Mouse (Mus musculus): ENCODE data around the gene Shisa8. TPM values are rescaled to one million over a fixed set of nuclear protein-coding genes. Genes with fewer than 3 reads are reported as not detected.

Gene Shisa8
- polyA plus RNA-seq, 2 experiments from 2014 or later: not detected

GRCm38 (mm10) chr15:82170437-82171377, 41.9 kb downstream of the Shisa8 start:
- no peak for ATAC-seq

- no peak for ATAC-seq
Measured at GRCm38 (mm10) chr15:82169671-82170070, 42.9 kb downstream of the Shisa8 start.

GRCm38 (mm10) chr15:82167201-82168168, 45.1 kb downstream of the Shisa8 start:
- peak; percentile 13 for ATAC-seq

GRCm38 (mm10) chr15:82166240-82167100, 46.1 kb downstream of the Shisa8 start:
- peak; percentile 69 for ATAC-seq

- peak; percentile 32 for ATAC-seq
Measured at GRCm38 (mm10) chr15:82165332-82166239, 47.0 kb downstream of the Shisa8 start.

- no peak for ATAC-seq
Measured at GRCm38 (mm10) chr15:82164496-82164895, 48.1 kb downstream of the Shisa8 start.

GRCm38 (mm10) chr15:82164061-82164399, 48.6 kb downstream of the Shisa8 start:
- ATAC-seq: no peak

- no peak for ATAC-seq
Measured at GRCm38 (mm10) chr15:82163356-82164060, 49.1 kb downstream of the Shisa8 start.

- no peak for ATAC-seq
Measured at GRCm38 (mm10) chr15:82161965-82162600, 50.5 kb downstream of the Shisa8 start.

GRCm38 (mm10) chr15:82160731-82161640, 51.6 kb downstream of the Shisa8 start:
- no peak for ATAC-seq

- no peak for ATAC-seq
Measured at GRCm38 (mm10) chr15:82159471-82159870, 53.1 kb downstream of the Shisa8 start.

GRCm38 (mm10) chr15:82158243-82159035, 54.2 kb downstream of the Shisa8 start:
- no peak for ATAC-seq

- ATAC-seq: no peak
Measured at GRCm38 (mm10) chr15:82156902-82157301, 55.7 kb downstream of the Shisa8 start.

GRCm38 (mm10) chr15:82156298-82156697, 56.3 kb downstream of the Shisa8 start:
- no peak for ATAC-seq

Data from CD4-positive, CD25-positive, alpha-beta regulatory T cell, adult 4 months (primary cell).